Mouse (Mus musculus): ENCODE measurements at regions not wholly inside any gene's neighbourhood (a gene's known extent, or its start where the extent isn't known, plus 50 kb on each side); places are given as distances from the start of the nearest gene placed in this dataset.
A peak's percentile ranks its signal among the peaks of the same experiment; 100 is the strongest.

- DNase-seq (ENCODE audit: low spot score in 2 of 2) = no peak
These were observed 57.8 kb upstream of the Chchd3 start for GRCm38 (mm10) chr6:33117877-33118276.

DNA sequence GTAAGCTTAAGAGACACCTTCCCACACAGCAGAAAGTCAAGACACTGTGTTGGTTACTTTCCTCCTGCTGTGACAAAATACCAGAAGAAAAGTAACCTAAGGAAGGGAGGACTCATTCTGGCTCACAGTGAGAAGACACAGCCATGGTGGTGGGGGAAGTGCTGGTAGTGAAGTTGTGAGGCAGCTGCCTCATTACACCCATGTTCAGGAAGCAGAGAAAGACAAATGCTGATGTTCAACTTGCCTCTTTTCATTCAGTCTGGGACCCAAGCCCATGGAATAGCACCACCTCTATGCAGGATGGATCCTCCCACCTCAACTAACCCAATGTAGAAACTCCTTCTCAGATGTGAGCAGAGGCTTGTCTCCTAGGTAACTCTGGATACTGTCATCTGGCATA, 60.5 kb upstream of the Chchd3 start:
- DNase-seq (ENCODE audit: low spot score in 2 of 2) = no peak

DNA sequence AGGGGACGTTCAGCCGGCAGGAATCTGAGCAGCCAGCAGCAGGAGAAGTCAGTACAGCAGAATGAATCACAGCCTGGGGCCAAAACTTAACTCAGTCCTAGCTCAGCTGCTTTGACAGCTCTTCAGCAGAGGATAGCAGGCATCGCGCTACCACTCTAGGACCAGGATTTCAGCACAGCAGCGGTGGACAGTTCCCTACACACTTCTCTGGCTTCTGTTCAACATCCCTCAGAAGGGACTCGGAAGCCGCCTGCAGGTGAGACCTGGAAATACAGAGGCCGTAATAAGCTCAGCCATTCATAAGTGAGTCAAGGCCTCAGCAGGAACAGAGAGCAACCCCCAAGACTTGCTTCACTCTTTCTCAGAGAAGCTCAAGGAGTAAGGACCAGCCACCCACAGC, 66.5 kb upstream of the Chchd3 start:
- peak; percentile 72 to 73 for DNase-seq (ENCODE audit: low spot score in 2 of 2)

DNA sequence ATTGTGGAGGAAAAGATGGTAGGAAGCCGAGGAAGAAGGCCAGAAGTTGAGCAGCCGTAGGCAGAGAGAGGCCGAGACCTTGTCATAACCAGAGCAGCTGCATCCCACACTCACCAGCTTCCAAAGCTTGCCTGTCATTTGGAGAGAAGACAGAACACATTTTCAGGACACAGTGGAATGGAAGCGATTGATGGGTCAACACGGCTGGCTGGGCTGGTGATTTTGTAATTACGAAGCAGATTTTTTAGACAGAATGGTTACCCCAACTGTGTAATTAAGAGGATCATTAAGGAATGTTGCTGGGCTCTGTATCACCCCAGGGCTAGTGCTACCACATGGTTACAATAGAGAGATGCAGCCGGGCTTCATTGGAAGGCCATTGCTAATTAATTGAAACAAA, 76.8 kb upstream of the Chchd3 start:
- no peak for DNase-seq (ENCODE audit: low spot score in 2 of 2)

GRCm38 (mm10) chr6:33137823-33138222, 77.8 kb upstream of the Chchd3 start:
- DNase-seq (ENCODE audit: low spot score in 2 of 2) = no peak

DNA sequence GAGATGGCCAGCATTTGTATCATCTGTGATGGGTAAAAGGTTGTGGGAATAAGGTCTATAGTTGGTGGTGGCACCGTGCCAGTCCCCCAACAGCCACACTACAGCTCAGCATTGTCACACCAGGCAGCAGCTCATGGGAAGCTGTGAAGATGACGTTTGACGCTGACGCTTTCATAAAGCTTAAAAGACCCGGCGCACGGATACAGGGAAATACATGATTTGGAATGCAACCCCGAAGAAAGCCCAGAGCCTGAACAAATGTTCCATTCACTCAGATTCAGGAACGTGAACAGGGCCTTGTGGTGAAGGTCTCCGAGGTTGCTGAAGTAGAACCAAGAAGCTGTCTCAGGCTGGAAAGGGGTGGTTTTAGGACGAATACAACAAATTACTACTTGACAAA, 82.4 kb upstream of the Exoc4 start:
- DNase-seq (ENCODE audit: low spot score in 2 of 2) = peak in 1 of 2 experiments; percentile 16

DNA sequence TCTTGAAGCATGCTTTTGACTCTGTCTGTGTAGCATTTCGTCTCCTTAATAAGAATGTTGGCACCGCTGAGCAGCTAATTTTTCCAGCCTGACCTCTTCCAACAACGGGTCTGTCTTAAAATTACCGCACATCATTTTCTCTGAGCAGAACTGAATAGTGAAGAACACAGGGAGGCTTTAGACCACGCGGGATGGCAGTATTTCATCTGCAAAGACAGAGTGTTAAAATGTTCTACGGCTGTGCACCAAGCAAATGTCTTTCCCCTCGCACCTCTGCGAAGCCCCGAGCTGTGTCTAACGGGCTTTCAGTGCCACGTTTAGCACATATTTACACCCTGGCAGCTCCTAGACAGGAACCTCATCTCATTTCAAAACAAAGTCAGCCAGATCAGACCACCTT, 75.3 kb upstream of the Exoc4 start:
- no peak for DNase-seq (ENCODE audit: low spot score in 2 of 2)

GRCm38 (mm10) chr6:33174616-33175015, 74.3 kb upstream of the Exoc4 start:
- no peak for DNase-seq (ENCODE audit: low spot score in 2 of 2)

DNA sequence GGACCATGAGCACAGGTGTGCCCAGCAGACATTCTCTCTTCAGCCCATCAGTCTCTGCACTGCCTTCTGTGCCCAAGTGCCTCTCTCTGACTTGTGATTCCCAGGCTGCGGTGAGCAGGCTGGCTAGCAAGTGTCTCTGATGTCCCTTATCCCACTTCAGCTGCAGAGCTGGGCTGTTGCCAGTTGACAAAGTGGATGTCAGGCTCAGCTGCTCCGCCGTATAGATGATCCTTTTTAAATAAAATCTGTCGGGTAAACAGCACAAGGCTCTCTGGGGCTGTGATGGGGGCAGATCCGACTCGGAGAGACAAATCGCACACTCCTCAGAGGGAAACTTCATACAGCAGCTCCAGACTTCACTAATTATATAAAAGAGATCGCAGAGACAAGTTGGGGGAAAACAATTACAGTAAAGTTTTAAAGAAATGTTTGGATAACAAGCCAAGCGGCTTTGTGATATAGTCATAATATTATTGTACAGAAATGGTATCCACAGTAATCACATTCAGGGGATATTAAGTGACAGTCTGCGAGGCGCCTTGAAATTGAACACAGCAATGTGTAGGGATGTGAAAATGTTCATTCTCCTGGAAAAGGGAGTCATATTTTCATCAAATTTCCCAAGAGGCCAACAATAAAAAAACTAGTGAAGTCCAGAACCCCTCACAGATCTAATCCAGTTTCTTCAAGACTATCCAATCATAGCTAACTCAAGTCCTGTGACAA, 59.2 kb upstream of the Exoc4 start:
- no peak for DNase-seq (ENCODE audit: low spot score in 2 of 2)

DNA sequence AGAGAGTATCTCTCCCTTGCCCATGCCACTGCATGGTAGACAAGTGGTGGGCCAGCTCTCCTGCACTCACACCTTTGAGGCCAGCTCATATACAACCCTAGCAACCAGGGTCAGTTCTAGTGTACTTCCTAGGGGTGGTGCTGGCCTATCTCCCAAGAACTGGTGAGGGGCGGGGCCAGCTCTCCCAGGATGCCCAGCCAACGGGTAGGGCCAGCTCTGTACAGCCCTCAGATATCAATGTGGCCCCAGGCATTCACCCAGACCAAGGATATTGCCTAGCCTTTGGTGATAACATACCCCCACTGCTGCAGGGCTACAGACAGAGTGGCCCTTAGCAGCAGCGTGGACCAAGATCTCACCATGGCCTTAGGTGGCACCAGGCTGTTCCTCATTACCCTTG, 55.1 kb upstream of the Exoc4 start:
- no peak for DNase-seq (ENCODE audit: low spot score in 2 of 2)

Measured in layer of hippocampus, postnatal 10 days (tissue).